Mouse (Mus musculus): ENCODE measurements around the gene Rac2.

DNA sequence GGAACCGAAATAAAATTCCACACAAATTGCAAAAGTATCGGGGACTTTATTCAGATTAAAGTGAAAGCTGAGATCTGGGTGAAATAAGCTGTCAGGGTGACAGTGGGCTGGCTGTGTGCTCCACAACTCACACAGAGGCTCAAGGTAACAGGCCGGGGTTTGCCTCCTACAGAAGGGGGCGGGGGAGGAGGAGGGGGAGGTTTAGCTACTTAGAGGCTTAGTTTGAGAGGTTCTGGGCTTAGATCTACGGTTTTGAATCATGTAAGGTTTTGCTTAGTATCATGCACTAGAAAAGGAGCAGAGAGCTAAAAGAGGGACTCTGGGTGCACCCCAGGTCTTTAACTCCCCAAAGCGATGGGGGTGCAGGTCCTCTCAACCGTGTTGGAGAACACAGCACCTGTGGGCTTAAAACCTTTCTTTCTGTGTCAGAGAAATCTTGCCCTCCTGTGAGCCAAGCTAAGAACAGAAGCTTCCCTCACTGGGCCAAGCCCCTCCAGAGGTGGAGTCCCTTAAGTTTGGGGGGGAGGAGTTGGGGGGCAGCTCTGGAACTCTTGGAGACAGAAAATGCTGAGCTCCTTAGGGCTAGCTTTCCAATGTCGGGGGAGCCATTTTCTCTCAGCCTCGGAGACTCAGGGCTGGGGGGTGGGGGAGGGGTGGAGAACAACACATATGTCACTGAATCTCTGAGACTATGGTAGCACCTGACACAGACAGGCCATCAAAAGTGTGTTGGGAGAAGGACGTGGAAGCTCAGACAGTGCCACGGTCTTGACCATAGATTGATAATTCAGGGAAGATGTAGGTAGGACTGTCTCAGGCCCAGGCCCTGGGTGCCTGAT lies 13.2 kb downstream of the Rac2 start:
- no peak for TF ChIP-seq EP300 (optimal IDR thresholded peaks at IDR 0.05)
- no peak for TF ChIP-seq CTCF (IDR thresholded peaks at IDR 0.05; ENCODE audit: low read depth)

All from stomach, postnatal 0 days (tissue).